Mouse (Mus musculus): Measurements from ENCODE around the gene Mrpl51.

The Mrpl51 gene

GRCm38 (mm10) chr6:125236341-125236740 is 44.7 kb downstream of the Mrpl51 start:
- peak; percentile 22 for DNase-seq

- no peak for DNase-seq
Observed at GRCm38 (mm10) chr6:125236782-125237181, 45.2 kb downstream of the Mrpl51 start, which contains the start of gene Cd27. Cd27 (minus strand) TSS chr6:125237010.

- no peak for DNase-seq
Observed at GRCm38 (mm10) chr6:125237421-125237820, 45.8 kb downstream of the Mrpl51 start.

- DNase-seq: no peak
Observed at GRCm38 (mm10) chr6:125238396-125238795, 46.8 kb downstream of the Mrpl51 start.

GRCm38 (mm10) chr6:125239547-125239946 is 47.9 kb downstream of the Mrpl51 start:
- no peak for DNase-seq

GRCm38 (mm10) chr6:125240617-125241016 is 49.0 kb downstream of the Mrpl51 start:
- DNase-seq: no peak

GRCm38 (mm10) chr6:125241566-125241965 is 50.0 kb downstream of the Mrpl51 start:
- DNase-seq: no peak

- peak; percentile 67 for DNase-seq
Observed at GRCm38 (mm10) chr6:125244551-125244950, 53.0 kb downstream of the Mrpl51 start.
